Mouse (Mus musculus): ENCODE measurements at regions not wholly inside any gene's neighbourhood (a gene's known extent, or its start where the extent isn't known, plus 50 kb on each side); places are given as distances from the start of the nearest gene placed in this dataset.

- no peak for ATAC-seq
These were observed 328.7 kb downstream of the Gm45692 start for GRCm38 (mm10) chr8:26447886-26448640.

- ATAC-seq: no peak
These were observed 330.0 kb downstream of the Gm45692 start for GRCm38 (mm10) chr8:26449291-26449690.

GRCm38 (mm10) chr8:26450543-26450942, 331.2 kb downstream of the Gm45692 start:
- ATAC-seq: no peak

- ATAC-seq: no peak
These were observed 333.7 kb downstream of the Gm45692 start for GRCm38 (mm10) chr8:26452976-26453573.

GRCm38 (mm10) chr8:26465346-26465745, 346.0 kb downstream of the Gm45692 start:
- no peak for ATAC-seq

- ATAC-seq: no peak
These were observed 349.1 kb downstream of the Gm45692 start for GRCm38 (mm10) chr8:26468441-26468840.

GRCm38 (mm10) chr8:26469705-26470104, 350.4 kb downstream of the Gm45692 start:
- ATAC-seq: no peak

- no peak for ATAC-seq
These were observed 352.6 kb downstream of the Gm45692 start for GRCm38 (mm10) chr8:26471811-26472550.

GRCm38 (mm10) chr8:26484749-26485148, 365.4 kb downstream of the Gm45692 start:
- ATAC-seq: no peak

- no peak for ATAC-seq
These were observed 368.5 kb downstream of the Gm45692 start for GRCm38 (mm10) chr8:26487866-26488265.

GRCm38 (mm10) chr8:26488590-26488989, 369.3 kb downstream of the Gm45692 start:
- no peak for ATAC-seq

- no peak for ATAC-seq
These were observed 382.0 kb downstream of the Gm45692 start for GRCm38 (mm10) chr8:26501196-26501813.

- no peak for ATAC-seq
These were observed 382.7 kb downstream of the Gm45692 start for GRCm38 (mm10) chr8:26501814-26502572.

GRCm38 (mm10) chr8:26502772-26503171, 383.4 kb downstream of the Gm45692 start:
- ATAC-seq: no peak

- ATAC-seq: no peak
These were observed 384.6 kb downstream of the Gm45692 start for GRCm38 (mm10) chr8:26503918-26504317.

- ATAC-seq: no peak
These were observed 385.1 kb downstream of the Gm45692 start for GRCm38 (mm10) chr8:26504319-26505035.

- ATAC-seq: no peak
These were observed 388.3 kb downstream of the Gm45692 start for GRCm38 (mm10) chr8:26507611-26508070.

- ATAC-seq: no peak
These were observed 389.9 kb downstream of the Gm45692 start for GRCm38 (mm10) chr8:26509254-26509653.

GRCm38 (mm10) chr8:26513001-26513400, 393.7 kb downstream of the Gm45692 start:
- ATAC-seq: no peak

GRCm38 (mm10) chr8:26524237-26524636, 404.9 kb downstream of the Gm45692 start:
- no peak for ATAC-seq

GRCm38 (mm10) chr8:26526474-26527185, 407.3 kb downstream of the Gm45692 start:
- ATAC-seq: no peak

Data from CD4-positive, CD25-positive, alpha-beta regulatory T cell, adult 4 months (primary cell).